Mouse (Mus musculus) heart, embryonic 10.5 days (tissue): ENCODE data around the gene Slc45a1. TPM values are rescaled to one million over a fixed set of nuclear protein-coding genes. Genes with fewer than 3 reads are reported as not detected.

ENCODE experiments used
- DNase-seq: peaks from one replicate; pipeline ENCODE4 v3.0.0-alpha.2; 2017; ENCODE audit warnings: low spot score
- H3K27ac ChIP-seq: fragments of 300-500 bp; sonication (generic); 2 replicates; pipeline ENCODE4 v1.5.1; 2016; ENCODE audit warnings: mild to moderate bottlenecking
- H3K27me3 ChIP-seq: fragments of 300-500 bp; sonication (generic); 2 replicates; pipeline ENCODE4 v1.6.1; 2016; ENCODE audit warnings: mild to moderate bottlenecking; ENCODE audit not compliant: poor library complexity, insufficient read depth, severe bottlenecking
- H3K36me3 ChIP-seq: fragments of 300-500 bp; sonication (generic); 2 replicates; pipeline ENCODE4 v1.6.1; 2016; ENCODE audit warnings: mild to moderate bottlenecking, moderate library complexity
- H3K4me1 ChIP-seq: fragments of 300-500 bp; sonication (generic); 2 replicates; pipeline ENCODE4 v1.6.1; 2016; ENCODE audit warnings: mild to moderate bottlenecking
- H3K4me3 ChIP-seq: fragments of 300-500 bp; sonication (generic); 2 replicates; pipeline ENCODE4 v1.5.1; 2016; ENCODE audit warnings: mild to moderate bottlenecking, moderate library complexity
- H3K9me3 ChIP-seq: fragments of 300-500 bp; sonication (generic); 2 replicates; pipeline ENCODE4 v1.6.1; 2016; ENCODE audit warnings: mild to moderate bottlenecking, moderate library complexity
- WGBS: fragments of 180-500 bp; shearing (Covaris S2); methylation state at CpG from one replicate; pipeline ENCODE4 v1.1.7; 2016; 5-methylcytosine and 5-hydroxymethylcytosine counted together
- polyA plus RNA-seq: library from polyadenylated mRNA; unstranded; fragments of >200 nt; fragmentation: Nextera tagmentation; extraction: Ambion mirVana; gene quantifications from 2 replicates; pipeline ENCODE4 v1.2.1, GENCODE M21; 2016

Gene Slc45a1
- polyA plus RNA-seq, 1 experiment from 2014 or later, result 0.10 TPM

DNA sequence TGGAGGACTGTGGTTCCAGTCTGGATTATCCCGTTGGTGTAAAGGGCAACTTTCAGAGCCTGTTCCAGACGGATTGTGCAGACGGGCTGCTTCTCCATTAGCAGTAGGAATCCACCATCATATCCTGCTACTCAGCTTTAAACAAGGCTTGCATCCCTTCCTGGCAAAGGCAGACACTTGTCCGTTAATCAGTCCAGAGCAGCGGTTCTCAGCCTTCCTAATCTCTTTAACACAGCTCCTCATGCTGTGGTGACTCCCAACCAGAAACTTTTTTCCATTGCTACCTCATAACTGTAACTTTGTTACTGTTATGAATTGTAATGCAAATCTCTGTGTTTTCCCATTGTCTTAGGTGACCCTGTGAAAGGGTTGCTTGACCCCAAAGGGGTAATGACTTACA is 2.6 kb downstream of the Slc45a1 start:
- Histone ChIP-seq H3K36me3 (no peaks in the 10 kb centered on the region), H3K27ac (no peak overlapping the region), H3K9me3 (no peaks in the 10 kb centered on the region), H3K27me3 (peaks cover 37% of the 10 kb centered on the region), H3K4me3 (no peak overlapping the region), H3K4me1 (peaks cover 15% of the 10 kb centered on the region)
- WGBS, result 69% methylated on average over 5 of the region's 5 CpGs
- DNase-seq, result no peak

DNA sequence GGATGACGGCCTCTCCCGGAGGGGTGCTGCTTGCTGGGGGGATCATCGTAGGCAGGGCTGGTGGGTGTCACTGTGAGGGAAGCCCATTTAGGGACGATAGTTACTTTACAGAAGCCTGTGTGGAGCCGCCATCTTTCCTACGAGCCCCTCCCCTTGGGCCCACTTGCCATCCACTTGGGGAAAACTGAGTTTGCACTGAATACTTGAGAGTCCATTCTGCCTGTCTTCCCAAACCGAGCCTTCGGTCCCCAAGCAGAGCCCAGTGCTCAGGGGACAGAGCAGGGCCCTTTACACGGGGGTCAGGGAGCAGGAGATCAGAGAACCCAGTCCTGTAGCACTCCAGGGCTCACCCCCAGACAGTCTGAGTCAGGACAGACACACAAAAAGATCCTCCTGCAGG is 7.7 kb downstream of the Slc45a1 start:
- no peaks in the 10 kb centered on the region for H3K27me3 ChIP-seq
- WGBS, result 85% methylated on average over 9 of the region's 9 CpGs
- no peak for DNase-seq

DNA sequence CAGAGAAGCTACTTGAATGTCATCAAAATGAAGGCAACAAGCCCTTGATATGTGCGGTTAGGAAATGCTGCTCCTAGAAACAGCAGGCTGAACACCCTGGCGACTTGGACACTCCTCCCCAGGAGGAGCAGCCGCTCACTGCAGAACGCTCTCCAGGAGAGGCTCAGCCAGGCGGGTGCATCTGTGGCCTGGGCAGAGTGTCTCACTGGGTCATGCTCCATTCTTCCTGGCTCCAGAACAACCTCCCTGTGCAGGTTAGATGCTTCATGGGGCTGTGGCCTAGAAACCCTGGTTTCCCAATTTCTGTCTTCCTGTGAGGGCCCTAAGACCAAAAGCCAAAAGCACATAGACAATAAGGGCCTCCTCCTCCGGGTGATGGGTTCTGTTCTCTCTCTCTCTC is 15.3 kb downstream of the Slc45a1 start:
- no peak overlapping the region for H3K27ac ChIP-seq
- no peaks in the 10 kb centered on the region for H3K27me3 ChIP-seq
- H3K36me3 ChIP-seq, result no peaks in the 10 kb centered on the region
- H3K9me3 ChIP-seq, result no peaks in the 10 kb centered on the region
- H3K4me1 ChIP-seq, result 0 out of 2 replicates have a peak, but pooled peaks cover 3% of the 10 kb centered on the region
- no peak overlapping the region for H3K4me3 ChIP-seq
- WGBS, result 76% methylated on average over 6 of the region's 6 CpGs
- DNase-seq, result no peak

More for the DNA sequence above, 7.7 kb downstream of the Slc45a1 start:
- Histone ChIP-seq H3K4me3 (no peak overlapping the region), H3K36me3 (no peaks in the 10 kb centered on the region), H3K9me3 (no peaks in the 10 kb centered on the region), H3K27ac (no peak overlapping the region), H3K4me1 (no peaks in the 10 kb centered on the region)

DNA sequence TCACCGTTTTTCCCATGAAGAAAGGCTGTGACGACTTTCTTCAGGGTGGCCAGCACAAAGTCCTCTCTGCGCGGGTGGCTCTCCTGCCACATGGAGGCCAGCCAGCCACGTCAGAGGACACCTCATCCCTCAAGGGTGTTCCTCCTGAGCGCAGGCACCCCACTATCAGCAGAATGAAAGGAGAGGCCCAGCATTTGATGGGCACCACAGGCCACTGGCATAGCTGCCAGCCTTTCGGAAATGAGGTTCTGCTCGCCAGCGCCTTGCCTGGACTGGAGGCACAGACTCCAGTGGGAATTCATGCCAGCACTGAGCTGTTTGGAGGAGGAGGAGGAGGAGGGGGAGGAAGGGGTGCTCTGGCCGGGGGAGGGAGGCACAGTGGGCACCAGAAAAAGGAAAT is 16.4 kb downstream of the Slc45a1 start:
- WGBS, result 85% methylated on average over 10 of the region's 10 CpGs
- Histone ChIP-seq H3K4me1 (0 out of 2 replicates have a peak, but pooled peaks cover 3% of the 10 kb centered on the region), H3K4me3 (no peak overlapping the region), H3K9me3 (no peaks in the 10 kb centered on the region), H3K36me3 (no peaks in the 10 kb centered on the region), H3K27me3 (no peaks in the 10 kb centered on the region), H3K27ac (no peak overlapping the region)
- no peak for DNase-seq

DNA sequence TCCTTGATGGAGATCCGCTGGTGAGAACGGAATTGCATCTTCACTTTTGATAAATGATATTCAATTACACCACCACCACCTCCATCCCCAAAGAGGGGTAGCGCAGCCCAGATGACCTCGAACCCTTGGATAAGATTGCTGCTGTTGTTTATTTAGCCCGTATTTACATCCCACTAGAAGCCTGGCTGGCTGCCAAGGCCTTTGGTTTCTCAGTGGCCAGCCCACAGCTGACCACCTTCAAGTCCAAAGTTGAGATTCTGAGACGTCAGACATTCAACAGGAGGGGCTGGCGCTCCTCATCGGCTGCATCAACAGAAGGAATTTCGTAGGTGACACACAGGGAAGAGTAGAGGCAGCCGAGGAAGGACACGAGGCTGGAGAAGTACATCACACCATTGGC is 22.7 kb downstream of the Slc45a1 start:
- Histone ChIP-seq H3K9me3 (no peaks in the 10 kb centered on the region), H3K27me3 (no peaks in the 10 kb centered on the region), H3K4me1 (peaks cover 20% of the 10 kb centered on the region), H3K4me3 (no peak overlapping the region), H3K36me3 (no peaks in the 10 kb centered on the region), H3K27ac (no peak overlapping the region)
- DNase-seq, result no peak
- 77% methylated on average over 11 of the region's 11 CpGs for WGBS

DNA sequence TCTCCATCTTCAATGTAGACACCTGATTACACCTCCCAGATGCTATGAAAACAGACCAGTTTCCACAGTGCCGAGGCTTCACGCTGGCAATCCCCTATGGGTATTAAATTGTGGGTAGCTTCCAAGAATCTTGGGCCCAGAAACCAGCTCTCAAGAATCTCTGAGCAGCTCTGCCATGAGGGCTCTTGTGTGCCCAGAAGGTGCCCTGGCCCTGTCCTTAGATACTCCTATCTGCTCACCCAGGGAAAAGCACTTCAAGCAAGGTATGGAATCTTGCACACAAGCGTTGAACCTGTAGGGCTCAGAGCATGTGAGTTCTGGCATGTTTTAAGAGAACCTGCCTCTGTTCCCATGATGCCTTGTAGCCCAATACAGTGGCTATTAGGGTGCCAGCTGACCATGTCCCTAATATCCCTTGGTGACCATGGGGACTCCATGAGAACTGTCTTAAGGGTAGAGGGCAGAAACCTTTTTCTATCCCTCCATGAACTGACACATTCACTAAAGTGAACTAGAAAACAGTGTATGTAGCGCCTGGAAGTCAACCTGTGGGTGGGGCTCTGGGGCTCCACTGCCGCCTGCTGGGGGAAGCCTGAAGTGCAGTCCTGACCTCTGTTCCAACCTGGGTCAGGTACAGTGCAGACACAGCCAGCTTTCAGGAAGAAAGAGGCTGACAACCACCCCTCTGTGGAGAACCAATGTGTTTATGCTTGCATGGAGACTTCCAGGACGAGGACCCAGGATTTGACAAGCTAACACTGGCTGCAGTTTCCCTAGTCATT is 25.8 kb downstream of the Slc45a1 start:
- H3K27ac ChIP-seq, result no peak overlapping the region
- peaks cover 17% of the 10 kb centered on the region for H3K4me1 ChIP-seq
- 50% methylated on average over 6 of the region's 6 CpGs for WGBS
- DNase-seq, result no peak
- H3K27me3 ChIP-seq, result no peaks in the 10 kb centered on the region
- peaks cover 16% of the 10 kb centered on the region for H3K36me3 ChIP-seq
- no peak overlapping the region for H3K4me3 ChIP-seq
- no peaks in the 10 kb centered on the region for H3K9me3 ChIP-seq

DNA sequence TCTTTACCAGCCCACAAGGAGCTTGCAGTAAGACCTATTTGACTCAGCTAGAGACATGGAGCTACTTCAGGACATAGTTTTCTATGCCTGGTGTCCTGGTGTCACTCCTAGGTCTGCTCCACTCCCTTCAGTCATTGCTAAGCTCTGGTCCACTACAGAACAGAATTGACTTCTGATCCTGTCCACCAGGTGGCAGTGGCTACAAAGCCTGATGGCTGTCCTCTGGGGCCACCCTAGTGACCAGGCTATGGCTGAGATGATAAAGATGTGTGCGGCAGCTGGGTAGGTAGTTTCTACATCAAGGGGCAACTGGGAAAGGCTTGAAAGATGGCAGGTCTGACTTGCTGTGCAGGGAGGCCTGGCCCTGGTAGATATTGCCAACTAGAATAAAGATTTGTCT is 26.5 kb downstream of the Slc45a1 start:
- Histone ChIP-seq H3K27ac (no peak overlapping the region), H3K4me1 (peaks cover 17% of the 10 kb centered on the region), H3K4me3 (no peak overlapping the region), H3K9me3 (no peaks in the 10 kb centered on the region), H3K27me3 (no peaks in the 10 kb centered on the region), H3K36me3 (peaks cover 21% of the 10 kb centered on the region)
- no peak for DNase-seq
- WGBS, result 40% methylated on average over 1 of the region's 1 CpGs

DNA sequence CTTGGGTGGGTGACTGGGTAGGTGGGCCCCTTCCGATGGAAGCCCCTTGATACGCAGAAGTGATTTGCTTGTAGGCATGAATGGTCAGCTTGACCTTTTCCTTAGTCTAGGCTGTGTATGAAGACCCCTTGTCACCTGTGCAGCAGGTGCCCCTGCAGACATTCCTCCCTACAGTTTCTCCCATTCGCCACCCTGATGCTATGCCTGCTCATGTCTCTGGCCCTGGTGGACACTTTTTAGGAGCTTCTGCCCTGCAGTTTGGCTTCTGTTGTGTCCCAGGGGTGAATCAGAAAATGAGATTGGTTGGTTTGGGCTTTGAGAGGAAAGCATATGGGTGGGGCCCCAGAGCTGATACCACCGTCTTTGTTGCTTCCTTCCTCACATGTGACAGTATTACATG is 27.0 kb downstream of the Slc45a1 start:
- DNase-seq, result no peak
- H3K4me3 ChIP-seq, result no peak overlapping the region
- H3K27me3 ChIP-seq, result no peaks in the 10 kb centered on the region
- peaks cover 17% of the 10 kb centered on the region for H3K4me1 ChIP-seq
- H3K9me3 ChIP-seq, result no peaks in the 10 kb centered on the region
- H3K27ac ChIP-seq, result no peak overlapping the region
- WGBS, result 73% methylated on average over 4 of the region's 4 CpGs
- H3K36me3 ChIP-seq, result peaks cover 26% of the 10 kb centered on the region

DNA sequence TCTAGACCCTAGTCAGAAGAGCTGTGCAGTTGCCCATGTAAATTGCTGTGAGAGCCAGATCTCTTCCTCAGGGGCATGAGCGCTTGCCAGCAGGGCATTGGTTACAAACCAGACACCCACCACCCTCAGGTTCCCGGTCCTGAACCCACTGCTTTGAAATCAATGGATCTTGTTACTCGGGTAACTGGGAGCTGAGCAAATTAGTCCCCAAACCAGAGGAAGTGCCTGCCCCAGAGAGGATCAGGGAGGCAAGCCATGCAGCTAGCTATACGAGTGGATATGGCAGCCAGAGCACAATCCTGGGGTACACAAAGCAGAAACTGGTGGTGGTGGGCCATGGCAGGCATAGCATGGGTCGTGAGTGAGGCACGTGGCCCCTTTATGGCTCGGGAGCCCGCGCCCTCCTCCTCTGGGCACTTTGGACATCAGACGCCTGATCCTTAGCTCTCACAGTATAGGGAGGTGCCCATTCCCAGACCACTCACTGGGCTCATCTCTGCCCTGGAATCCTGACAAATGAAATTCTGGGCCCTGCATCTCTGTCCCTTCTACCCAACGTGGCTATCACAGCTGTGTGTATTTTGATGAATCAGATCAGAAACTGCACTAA is 27.7 kb downstream of the Slc45a1 start:
- Histone ChIP-seq H3K9me3 (no peaks in the 10 kb centered on the region), H3K4me1 (peaks cover 17% of the 10 kb centered on the region), H3K36me3 (peaks cover 29% of the 10 kb centered on the region), H3K27ac (no peak overlapping the region), H3K27me3 (no peaks in the 10 kb centered on the region), H3K4me3 (no peak overlapping the region)
- WGBS, result 67% methylated on average over 11 of the region's 11 CpGs
- no peak for DNase-seq

DNA sequence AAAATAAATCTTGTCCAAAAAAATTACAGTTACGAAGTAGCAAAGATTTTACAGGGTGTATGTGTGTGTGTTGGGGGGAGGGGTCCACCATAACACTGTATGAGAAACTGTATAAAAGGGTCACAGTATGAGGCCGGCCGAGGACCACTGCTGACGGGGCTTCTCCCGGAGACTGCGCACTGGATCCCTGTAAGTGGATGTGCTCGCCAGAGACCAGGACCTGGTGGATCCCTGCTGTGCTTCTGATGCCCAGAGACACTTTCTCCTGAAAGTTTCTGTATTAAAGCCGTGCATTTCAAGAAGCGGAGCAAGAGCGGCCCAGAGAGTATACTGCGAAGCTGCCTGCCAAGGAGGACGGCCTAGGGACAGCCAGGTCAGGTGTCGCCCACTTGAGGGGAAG is 29.3 kb downstream of the Slc45a1 start:
- Histone ChIP-seq H3K9me3 (no peaks in the 10 kb centered on the region), H3K27me3 (no peaks in the 10 kb centered on the region), H3K4me1 (peaks cover 17% of the 10 kb centered on the region), H3K27ac (no peak overlapping the region), H3K4me3 (no peak overlapping the region), H3K36me3 (peaks cover 46% of the 10 kb centered on the region)
- no peak for DNase-seq
- 95% methylated on average over 13 of the region's 13 CpGs for WGBS

DNA sequence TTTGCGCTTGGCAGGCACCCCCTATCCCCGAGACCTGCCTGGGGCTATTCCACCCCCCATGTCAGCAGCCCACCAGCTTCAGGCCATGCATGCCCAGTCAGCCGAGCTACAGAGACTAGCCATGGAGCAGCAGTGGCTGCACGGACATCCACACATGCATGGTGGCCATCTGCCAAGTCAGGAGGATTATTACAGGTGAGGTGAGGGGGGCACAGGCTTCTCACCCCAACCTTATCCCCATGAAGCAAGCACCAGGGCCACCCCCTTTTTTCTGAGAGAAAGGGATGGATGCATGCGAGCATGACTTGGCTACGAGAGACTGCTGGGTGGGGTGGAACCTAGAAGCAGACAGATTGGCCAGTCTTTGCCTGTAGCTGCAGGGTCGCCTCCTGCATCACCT is 33.0 kb downstream of the Slc45a1 start:
- H3K36me3 ChIP-seq, result peaks cover 82% of the 10 kb centered on the region

DNA sequence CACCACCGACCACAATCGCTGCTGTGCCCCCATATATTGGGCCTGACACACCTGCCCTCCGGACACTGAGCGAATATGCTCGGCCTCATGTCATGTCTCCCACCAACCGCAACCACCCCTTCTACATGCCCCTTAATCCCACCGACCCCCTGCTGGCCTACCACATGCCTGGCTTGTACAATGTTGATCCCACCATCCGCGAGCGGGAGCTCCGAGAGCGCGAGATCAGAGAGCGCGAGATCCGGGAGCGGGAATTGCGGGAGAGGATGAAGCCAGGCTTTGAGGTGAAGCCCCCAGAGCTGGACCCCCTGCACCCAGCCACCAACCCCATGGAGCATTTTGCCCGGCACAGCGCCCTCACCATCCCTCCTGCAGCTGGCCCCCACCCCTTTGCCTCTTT is 35.1 kb downstream of the Slc45a1 start:
- H3K27ac ChIP-seq, result no peak overlapping the region
- H3K4me3 ChIP-seq, result no peak overlapping the region
- H3K9me3 ChIP-seq, result no peaks in the 10 kb centered on the region
- H3K4me1 ChIP-seq, result 0 out of 2 replicates have a peak, but pooled peaks cover 4% of the 10 kb centered on the region
- no peak for DNase-seq
- H3K36me3 ChIP-seq, result peaks cover 91% of the 10 kb centered on the region
- WGBS, result 94% methylated on average over 20 of the region's 20 CpGs
- H3K27me3 ChIP-seq, result no peaks in the 10 kb centered on the region

More for the DNA sequence above, 33.0 kb downstream of the Slc45a1 start:
- 84% methylated on average over 7 of the region's 7 CpGs for WGBS
- DNase-seq, result no peak
- Histone ChIP-seq H3K27me3 (no peaks in the 10 kb centered on the region), H3K4me1 (no peaks in the 10 kb centered on the region), H3K27ac (no peak overlapping the region), H3K4me3 (no peak overlapping the region), H3K9me3 (no peaks in the 10 kb centered on the region)

DNA sequence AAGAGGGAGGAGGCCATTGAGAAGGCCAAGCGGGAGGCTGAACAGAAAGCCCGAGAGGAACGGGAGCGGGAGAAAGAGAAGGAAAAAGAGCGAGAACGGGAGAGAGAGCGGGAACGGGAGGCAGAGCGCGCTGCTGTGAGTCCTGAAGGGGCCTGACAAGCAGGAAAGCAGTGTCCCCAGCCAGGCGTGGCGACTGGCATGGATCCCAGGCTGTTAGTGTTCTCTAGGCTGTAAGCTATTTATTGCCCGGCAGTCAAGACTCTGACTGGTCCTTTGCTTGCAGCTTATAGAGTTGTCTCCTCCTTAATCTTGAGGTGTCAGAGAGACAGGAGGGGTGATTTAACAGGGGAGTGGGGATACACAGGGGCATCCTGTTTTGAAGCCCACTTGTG is 35.9 kb downstream of the Slc45a1 start:
- DNase-seq, result no peak
- H3K36me3 ChIP-seq, result peaks cover 95% of the 10 kb centered on the region
- 92% methylated on average over 13 of the region's 13 CpGs for WGBS

More for the DNA sequence above, 35.9 kb downstream of the Slc45a1 start:
- Histone ChIP-seq H3K4me3 (no peak overlapping the region), H3K27me3 (no peaks in the 10 kb centered on the region), H3K4me1 (0 out of 2 replicates have a peak, but pooled peaks cover 5% of the 10 kb centered on the region), H3K9me3 (no peaks in the 10 kb centered on the region), H3K27ac (no peak overlapping the region)
